Mouse (Mus musculus) hindbrain, embryonic 11.5 days (tissue): ENCODE results near the gene Agpat1. TPM values are rescaled to one million over a fixed set of nuclear protein-coding genes. Genes with fewer than 3 reads are reported as not detected.

ENCODE experiments used
- ATAC-seq: fragments of 200-750 bp; cut with Nextera tagmentation; 2 replicates; pipeline ENCODE4 v1.8.0; 2017; ENCODE audit warnings: mild to moderate bottlenecking, moderate TSS enrichment, moderate library complexity; ENCODE audit not compliant: low FRiP score
- DNase-seq: peaks from one replicate; pipeline ENCODE4 v3.0.0-alpha.2; 2015; ENCODE audit warnings: low spot score
- H3K27ac ChIP-seq: fragments of 300-500 bp; sonication (generic); 2 replicates; pipeline ENCODE4 v1.5.1; 2014; ENCODE audit warnings: mild to moderate bottlenecking, low read depth, low read length
- H3K27me3 ChIP-seq: fragments of 300-500 bp; sonication (generic); 2 replicates; pipeline ENCODE4 v1.6.1; 2014; ENCODE audit warnings: mild to moderate bottlenecking, low read length, moderate library complexity, mixed read lengths; ENCODE audit not compliant: control insufficient read depth, insufficient read depth
- H3K36me3 ChIP-seq: fragments of 300-500 bp; sonication (generic); 2 replicates; pipeline ENCODE4 v1.6.1; 2014; ENCODE audit warnings: mild to moderate bottlenecking, low read length, moderate library complexity, mixed read lengths; ENCODE audit not compliant: control insufficient read depth, insufficient read depth
- H3K4me1 ChIP-seq: fragments of 300-500 bp; sonication (generic); replicated peaks from 2 replicates; pipeline ENCODE4 v1.6.1; 2014; ENCODE audit warnings: low read length, mixed read lengths; ENCODE audit not compliant: control insufficient read depth, insufficient read depth
- H3K4me2 ChIP-seq: fragments of 300-500 bp; sonication (generic); replicated peaks from 2 replicates; pipeline ENCODE4 v1.6.1; 2014; ENCODE audit warnings: mild to moderate bottlenecking, low read depth, low read length
- H3K4me3 ChIP-seq: fragments of 300-500 bp; sonication (generic); 2 replicates; pipeline ENCODE4 v1.5.1; 2014; ENCODE audit warnings: low read depth, low read length
- H3K9ac ChIP-seq: fragments of 300-500 bp; sonication (generic); 2 replicates; pipeline ENCODE4 v1.6.1; 2014; ENCODE audit warnings: low read depth, low read length
- H3K9me3 ChIP-seq: fragments of 300-500 bp; sonication (generic); 2 replicates; pipeline ENCODE4 v1.6.1; 2016; ENCODE audit warnings: low read length; ENCODE audit not compliant: control insufficient read depth
- WGBS: fragments of 180-500 bp; shearing (Covaris S2); extraction: QIAGEN DNeasy Blood & Tissue Kit; methylation state at CpG from one replicate; pipeline ENCODE4 v1.1.7; 2014; 5-methylcytosine and 5-hydroxymethylcytosine counted together
- polyA plus RNA-seq: library from polyadenylated mRNA; unstranded; fragments of >200 nt; fragmentation: Nextera tagmentation; extraction: Ambion mirVana; gene quantifications from 2 replicates; pipeline ENCODE4 v1.2.1, GENCODE M21; 2014

Agpat1 gene
- polyA plus RNA-seq, 1 experiment from 2014 or later, result 81.2 TPM

GRCm38 (mm10) chr17:34659897-34660214 is 55.8 kb downstream of the Agpat1 start:
- 63% methylated on average over 3 of the region's 3 CpGs for WGBS
- H3K27ac ChIP-seq, result no peak overlapping the region
- H3K4me2 ChIP-seq, result no peak overlapping the region
- ATAC-seq (no peak), DNase-seq (no peak)
- no peaks in the 10 kb centered on the region for H3K36me3 ChIP-seq
- H3K9ac ChIP-seq, result no peak overlapping the region
- H3K4me1 ChIP-seq, result no peaks in the 10 kb centered on the region
- no peak overlapping the region for H3K4me3 ChIP-seq
- H3K27me3 ChIP-seq, result peaks cover 12% of the 10 kb centered on the region; the same call in 1 of the 2 replicates
- H3K9me3 ChIP-seq, result no peaks in the 10 kb centered on the region

GRCm38 (mm10) chr17:34660259-34660820 is 56.3 kb downstream of the Agpat1 start:
- H3K27ac ChIP-seq, result no peak overlapping the region
- DNase-seq (no peak), ATAC-seq (no peak)
- no peaks in the 10 kb centered on the region for H3K4me1 ChIP-seq
- no peak overlapping the region for H3K4me3 ChIP-seq
- H3K36me3 ChIP-seq, result no peaks in the 10 kb centered on the region
- H3K4me2 ChIP-seq, result no peak overlapping the region
- H3K9ac ChIP-seq, result no peak overlapping the region
- 49% methylated on average over 10 of the region's 11 CpGs for WGBS
- H3K9me3 ChIP-seq, result no peaks in the 10 kb centered on the region
- H3K27me3 ChIP-seq, result peaks cover 12% of the 10 kb centered on the region; the same call in 1 of the 2 replicates

GRCm38 (mm10) chr17:34661121-34661591 is 57.1 kb downstream of the Agpat1 start:
- DNase-seq (no peak), ATAC-seq (no peak)
- H3K9ac ChIP-seq, result no peak overlapping the region; the same call in 1 of the 2 replicates
- peaks cover 12% of the 10 kb centered on the region; the same call in 1 of the 2 replicates for H3K27me3 ChIP-seq
- H3K36me3 ChIP-seq, result no peaks in the 10 kb centered on the region
- H3K9me3 ChIP-seq, result no peaks in the 10 kb centered on the region
- 15% methylated on average over 19 of the region's 19 CpGs for WGBS
- no peak overlapping the region for H3K4me2 ChIP-seq
- H3K4me1 ChIP-seq, result no peaks in the 10 kb centered on the region
- H3K27ac ChIP-seq, result no peak overlapping the region
- no peak overlapping the region for H3K4me3 ChIP-seq

- DNase-seq (no peak), ATAC-seq (no peak)
- no peak overlapping the region for H3K9ac ChIP-seq
- H3K4me3 ChIP-seq, result no peak overlapping the region
- 96% methylated on average over 1 of the region's 1 CpGs for WGBS
- no peak overlapping the region for H3K27ac ChIP-seq
- H3K4me1 ChIP-seq, result no peaks in the 10 kb centered on the region
- no peak overlapping the region for H3K4me2 ChIP-seq
- H3K36me3 ChIP-seq, result no peaks in the 10 kb centered on the region
- H3K9me3 ChIP-seq, result no peaks in the 10 kb centered on the region
- peaks cover 12% of the 10 kb centered on the region; the same call in 1 of the 2 replicates for H3K27me3 ChIP-seq
These were observed 58.4 kb downstream of the Agpat1 start for GRCm38 (mm10) chr17:34662468-34662867.

GRCm38 (mm10) chr17:34662978-34663377 is 58.9 kb downstream of the Agpat1 start:
- Histone ChIP-seq H3K27me3 (peaks cover 12% of the 10 kb centered on the region; the same call in 1 of the 2 replicates), H3K4me2 (no peak overlapping the region), H3K4me3 (no peak overlapping the region), H3K9me3 (no peaks in the 10 kb centered on the region), H3K36me3 (no peaks in the 10 kb centered on the region), H3K27ac (no peak overlapping the region), H3K4me1 (no peaks in the 10 kb centered on the region), H3K9ac (no peak overlapping the region)
- ATAC-seq (no peak), DNase-seq (no peak)
- WGBS, result 81% methylated on average over 8 of the region's 8 CpGs

Other genes with a start within 250 kb of the Agpat1 start
- 0.13 TPM in 1 of 2 replicates, not detected in the other for gene Btnl2, start 249.4 kb upstream of the Agpat1 start, polyA plus RNA-seq
- 0.08 TPM in 1 of 2 replicates, not detected in the other for gene Btnl1, start 227.1 kb upstream of the Agpat1 start, polyA plus RNA-seq
- 2.7 and 4.1 TPM in 2 replicates for gene BC051142, start 205.4 kb upstream of the Agpat1 start, polyA plus RNA-seq
- gene Btnl4, start 126.9 kb upstream of the Agpat1 start, polyA plus RNA-seq, result not detected in 2 replicates
- not detected in 2 replicates for gene Btnl6, start 86.9 kb upstream of the Agpat1 start, polyA plus RNA-seq
- gene Notch4, start 40.0 kb upstream of the Agpat1 start, polyA plus RNA-seq, result 9.6 and 11.6 TPM in 2 replicates
- 3.2 and 5.9 TPM in 2 replicates for gene Gpsm3, start 14.5 kb upstream of the Agpat1 start, polyA plus RNA-seq
- 16.6 and 17.3 TPM in 2 replicates for gene Pbx2, start 13.0 kb upstream of the Agpat1 start, polyA plus RNA-seq
- gene Ager, start 6.4 kb upstream of the Agpat1 start, polyA plus RNA-seq, result 1.7 and 2.2 TPM in 2 replicates
- gene Rnf5, start 572 bp upstream of the Agpat1 start, polyA plus RNA-seq, result 175 and 182 TPM in 2 replicates
- 4.4 and 4.7 TPM in 2 replicates for gene Egfl8, start 11.7 kb downstream of the Agpat1 start, polyA plus RNA-seq
- gene Ppt2, start 24.2 kb downstream of the Agpat1 start, polyA plus RNA-seq, result 23.6 and 26.0 TPM in 2 replicates
- 1.0 and 2.0 TPM in 2 replicates for gene Prrt1, start 25.3 kb downstream of the Agpat1 start, polyA plus RNA-seq
- gene Fkbpl, start 40.5 kb downstream of the Agpat1 start, polyA plus RNA-seq, result 16.4 and 17.2 TPM in 2 replicates
- gene Atf6b, start 42.9 kb downstream of the Agpat1 start, polyA plus RNA-seq, result 61.9 and 67.5 TPM in 2 replicates
- gene Tnxb, start 66.3 kb downstream of the Agpat1 start, polyA plus RNA-seq, result 0.01 and 0.09 TPM in 2 replicates
- not detected in 2 replicates for gene C4b, start 139.6 kb downstream of the Agpat1 start, polyA plus RNA-seq
- not detected in 2 replicates for gene Cyp21a1, start 200.3 kb downstream of the Agpat1 start, polyA plus RNA-seq
- 21.7 and 22.7 TPM in 2 replicates for gene Stk19, start 232.7 kb downstream of the Agpat1 start, polyA plus RNA-seq
- gene Dxo, start 232.8 kb downstream of the Agpat1 start, polyA plus RNA-seq, result 58.6 and 64.9 TPM in 2 replicates
- gene Skiv2l, start 245.9 kb downstream of the Agpat1 start, polyA plus RNA-seq, result 26.9 and 29.9 TPM in 2 replicates
- 117 and 138 TPM in 2 replicates for gene Nelfe, start 246.1 kb downstream of the Agpat1 start, polyA plus RNA-seq